Mouse (Mus musculus): ENCODE data around the gene Olfr979. TPM values are rescaled to one million over a fixed set of nuclear protein-coding genes. Genes with fewer than 3 reads are reported as not detected.
"Not testable (repeated sequence)": the region's sequence is repeated elsewhere in the genome, so short reads cannot be mapped to it uniquely, and the experiment has no call there.

The Olfr979 gene
- not detected for total RNA-seq (2021)
- not detected in 2 replicates for polyA plus RNA-seq (2012; rRNA removed)
- long read RNA-seq = 0 reads

DNA sequence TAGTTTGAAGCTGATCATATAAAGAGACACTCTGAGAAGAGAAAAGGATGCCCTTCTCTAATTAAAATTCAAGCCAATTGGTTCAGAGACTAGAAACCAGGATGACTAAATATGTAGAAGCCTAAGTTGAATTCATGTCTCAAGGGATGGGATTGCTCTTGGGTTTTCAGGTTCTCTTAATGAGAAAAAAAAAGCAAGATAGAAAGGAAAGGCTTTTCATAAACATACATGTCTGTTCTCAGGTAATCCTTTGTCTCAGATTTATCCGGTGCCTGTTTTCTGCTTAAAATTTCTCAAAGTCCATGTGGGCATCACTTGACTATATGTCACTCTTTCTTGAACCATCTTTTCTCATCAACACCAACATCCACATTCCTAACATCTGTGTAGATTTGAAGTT is at the start of gene Olfr979:
Gene Olfr979, minus strand, starts transcription at position 101 of the 400 bp plus-strand sequence.
- DNase-seq = no peak

DNA sequence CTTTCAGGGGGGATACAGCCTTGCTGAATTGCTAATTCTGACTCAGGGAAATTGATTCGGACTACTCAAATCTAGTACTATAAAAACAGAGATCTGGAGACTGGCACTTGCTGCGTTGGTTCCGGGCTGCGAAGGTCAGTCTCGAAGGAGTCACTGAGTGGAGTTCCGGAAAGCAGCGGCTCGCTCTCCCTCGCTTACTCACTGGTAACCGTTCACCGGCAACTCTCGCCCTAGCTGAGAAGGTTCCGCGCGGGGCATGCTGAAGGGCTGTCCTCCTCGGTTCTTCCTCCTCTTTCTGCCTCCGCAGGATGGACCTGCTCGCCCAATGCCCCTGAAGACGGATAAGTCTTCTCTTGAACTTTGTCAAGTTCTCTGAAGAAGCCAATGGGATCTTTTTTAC is 46.9 kb upstream of the Olfr979 start:
- no peak for DNase-seq

DNA sequence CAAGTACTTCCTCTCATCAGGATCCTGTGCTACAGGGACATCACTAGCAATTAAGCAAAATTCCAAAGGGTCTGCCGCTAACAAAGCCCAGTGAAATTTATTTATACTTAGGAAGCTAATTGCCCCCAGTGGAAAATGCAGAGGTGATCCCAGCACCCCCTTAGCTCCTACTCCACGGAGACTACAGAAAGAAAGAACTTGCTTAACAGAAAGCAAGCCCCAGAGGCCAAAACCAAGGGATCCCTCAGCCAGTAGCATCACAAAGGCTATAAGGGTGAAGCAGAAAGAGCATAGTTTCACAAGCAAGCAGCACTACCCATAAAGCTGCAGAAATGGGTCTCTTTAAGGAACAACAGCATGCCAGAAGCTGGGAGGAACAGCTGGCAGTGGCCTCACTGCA is 17.9 kb upstream of the Olfr979 start, which contains the start of gene Olfr981:
Gene Olfr981, plus strand, starts transcription at position 301 of the 400 bp plus-strand sequence.
- DNase-seq = no peak

DNA sequence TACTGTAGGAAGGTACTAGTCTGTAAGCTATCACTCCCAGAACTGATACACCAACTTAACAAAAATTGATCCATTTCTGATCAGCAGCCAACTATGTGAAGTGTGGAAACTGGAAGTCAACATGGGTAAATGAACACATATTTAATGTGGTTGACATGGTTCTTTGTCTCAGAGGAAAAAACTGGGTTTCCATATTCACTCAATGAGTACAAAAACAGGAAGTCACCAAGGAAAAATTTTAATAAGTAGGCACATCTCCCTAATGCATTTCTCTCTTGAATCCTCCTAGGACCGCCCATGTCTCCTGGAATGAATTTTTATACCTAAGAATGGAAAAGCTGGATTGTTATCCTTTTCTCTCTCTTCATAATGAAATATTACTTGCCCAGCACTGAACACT is 6.2 kb upstream of the Olfr979 start, which contains the start of gene Olfr980:
Gene Olfr980, minus strand, starts transcription at position 101 of the 400 bp plus-strand sequence.
- no peak for DNase-seq

DNA sequence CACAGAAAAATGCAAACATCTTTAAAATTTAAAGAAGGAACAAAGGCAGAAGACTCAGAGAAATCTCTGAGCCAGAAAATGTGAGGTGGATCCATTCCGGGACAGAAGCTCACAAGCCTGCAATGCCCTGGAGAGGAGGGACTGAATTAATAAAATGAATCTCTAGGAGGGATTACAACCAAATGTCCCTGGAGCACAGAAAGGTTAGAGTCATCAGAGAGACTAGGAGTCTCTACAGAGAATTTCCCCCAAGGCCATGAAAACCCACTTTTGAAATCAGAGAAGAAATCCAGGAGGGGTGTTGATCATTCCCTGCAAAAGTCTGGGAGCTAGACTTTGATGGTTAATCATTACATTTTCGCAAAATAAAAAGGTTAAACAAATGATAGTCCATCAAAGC is 11.5 kb downstream of the Olfr979 start, which contains the start of gene Olfr978:
Gene Olfr978, plus strand, starts transcription at position 301 of the 400 bp plus-strand sequence.
- DNase-seq = no peak

DNA sequence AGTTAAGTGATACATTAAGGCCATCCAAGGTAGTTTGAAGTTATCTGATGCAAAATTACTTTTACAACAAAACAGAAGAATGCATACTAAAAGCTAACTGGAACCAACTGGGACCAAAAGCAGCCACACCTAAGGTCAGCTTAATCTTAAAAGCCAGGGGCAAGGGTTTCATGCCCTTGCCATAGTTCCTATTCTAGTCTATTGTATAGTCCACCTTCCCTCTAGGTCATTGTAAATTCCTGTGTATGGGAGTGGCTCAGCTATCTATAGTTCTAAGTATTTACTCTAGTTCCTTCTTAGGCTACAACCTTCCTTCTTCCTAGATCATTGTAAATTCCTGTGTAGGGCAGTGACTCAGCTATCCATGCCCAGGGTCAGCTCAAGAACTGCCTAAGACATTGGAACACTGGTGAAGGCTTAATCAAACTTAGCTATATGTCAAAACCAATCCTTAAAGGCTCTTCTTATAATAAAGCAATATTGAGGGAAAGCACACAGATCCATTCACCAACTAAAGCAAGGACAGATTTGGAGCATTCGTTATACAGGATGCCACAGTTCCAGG is 26.6 kb downstream of the Olfr979 start:
- DNase-seq = not testable (repeated sequence)

DNA sequence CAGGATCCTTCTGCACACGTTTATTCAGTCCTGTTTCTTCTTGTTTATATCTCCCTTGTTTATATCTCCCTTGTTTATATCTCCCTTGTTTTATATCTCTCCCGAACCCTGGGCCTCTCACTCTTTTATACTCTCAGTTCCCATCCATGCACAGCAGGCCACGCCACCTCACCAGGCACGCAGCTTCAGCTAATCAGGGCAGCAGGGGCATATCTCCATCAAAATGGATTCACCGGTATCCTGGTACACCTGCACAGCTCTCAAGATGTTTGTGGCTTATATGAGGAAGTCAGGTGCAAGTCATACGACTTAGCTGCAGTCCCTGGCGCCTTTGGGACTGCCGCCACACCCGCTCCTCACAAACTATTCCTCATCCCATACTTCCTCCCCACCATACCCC is 42.2 kb downstream of the Olfr979 start, which contains the start of gene Olfr976:
Gene Olfr976, minus strand, starts transcription at position 101 of the 400 bp plus-strand sequence.
- not testable (repeated sequence) for DNase-seq

DNA sequence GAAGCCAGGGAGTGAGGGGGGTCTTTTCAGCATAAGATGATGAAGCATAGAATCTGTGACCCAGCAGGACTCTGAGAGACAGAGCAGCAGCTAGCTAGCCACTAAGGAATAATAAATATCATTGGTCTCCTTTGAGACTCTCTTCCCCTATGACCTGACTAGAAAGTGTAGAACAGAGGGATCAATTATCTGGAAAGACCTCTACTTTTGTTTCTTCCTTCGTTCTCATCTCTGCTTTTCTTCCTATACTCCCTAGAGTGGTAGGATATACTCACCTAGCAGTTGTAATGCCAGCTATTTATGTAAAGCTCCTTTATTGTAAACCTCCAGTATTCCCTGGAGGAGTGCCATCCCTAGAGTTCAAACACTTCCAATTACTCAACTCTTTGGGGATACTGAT is 51.3 kb downstream of the Olfr979 start, which contains the start of gene Olfr975:
Gene Olfr975, minus strand, starts transcription at position 101 of the 400 bp plus-strand sequence.
- DNase-seq = no peak

Other genes with a start within 250 kb of the Olfr979 start
- gene Olfr968, start 220.2 kb downstream of the Olfr979 start, total RNA-seq (2021) = not detected
- not detected in 2 replicates for gene Olfr968, start 220.2 kb downstream of the Olfr979 start, polyA plus RNA-seq (2012; rRNA removed)
- gene Olfr969, start 212.5 kb downstream of the Olfr979 start, total RNA-seq (2021) = not detected
- gene Olfr969, start 212.5 kb downstream of the Olfr979 start, polyA plus RNA-seq (2012; rRNA removed) = not detected in 2 replicates
- not detected for gene Olfr970, start 194.6 kb downstream of the Olfr979 start, total RNA-seq (2021)
- not detected in 2 replicates for gene Olfr970, start 194.6 kb downstream of the Olfr979 start, polyA plus RNA-seq (2012; rRNA removed)
- gene Olfr971, start 166.6 kb downstream of the Olfr979 start, total RNA-seq (2021) = not detected
- gene Olfr971, start 166.6 kb downstream of the Olfr979 start, polyA plus RNA-seq (2012; rRNA removed) = not detected in 2 replicates
- not detected for gene Olfr972, start 137.0 kb downstream of the Olfr979 start, total RNA-seq (2021)
- not detected in 2 replicates for gene Olfr972, start 137.0 kb downstream of the Olfr979 start, polyA plus RNA-seq (2012; rRNA removed)
- not detected for gene Olfr229, start 96.1 kb downstream of the Olfr979 start, total RNA-seq (2021)
- gene Olfr229, start 96.1 kb downstream of the Olfr979 start, polyA plus RNA-seq (2012; rRNA removed) = not detected in 2 replicates
- not detected for gene Olfr974, start 66.0 kb downstream of the Olfr979 start, total RNA-seq (2021)
- gene Olfr974, start 66.0 kb downstream of the Olfr979 start, polyA plus RNA-seq (2012; rRNA removed) = not detected in 2 replicates
- gene Olfr975, start 51.4 kb downstream of the Olfr979 start, total RNA-seq (2021) = under 1 TPM in 1 of 2 experiments, not detected in 1; 0.10 TPM
- not detected in 2 replicates for gene Olfr975, start 51.4 kb downstream of the Olfr979 start, polyA plus RNA-seq (2012; rRNA removed)
- gene Olfr976, start 42.3 kb downstream of the Olfr979 start, total RNA-seq (2021) = not detected
- gene Olfr976, start 42.3 kb downstream of the Olfr979 start, polyA plus RNA-seq (2012; rRNA removed) = not detected in 2 replicates
- gene Olfr978, start 11.4 kb downstream of the Olfr979 start, total RNA-seq (2021) = not detected
- not detected in 2 replicates for gene Olfr978, start 11.4 kb downstream of the Olfr979 start, polyA plus RNA-seq (2012; rRNA removed)
- not detected for gene Olfr980, start 6.1 kb upstream of the Olfr979 start, total RNA-seq (2021)
- not detected in 2 replicates for gene Olfr980, start 6.1 kb upstream of the Olfr979 start, polyA plus RNA-seq (2012; rRNA removed)
- gene Olfr981, start 18.0 kb upstream of the Olfr979 start, total RNA-seq (2021) = not detected
- gene Olfr981, start 18.0 kb upstream of the Olfr979 start, polyA plus RNA-seq (2012; rRNA removed) = not detected in 2 replicates
- not detected for gene Olfr982, start 70.4 kb upstream of the Olfr979 start, total RNA-seq (2021)
- gene Olfr982, start 70.4 kb upstream of the Olfr979 start, polyA plus RNA-seq (2012; rRNA removed) = not detected in 2 replicates
- not detected for gene Olfr983, start 90.1 kb upstream of the Olfr979 start, total RNA-seq (2021)
- not detected in 2 replicates for gene Olfr983, start 90.1 kb upstream of the Olfr979 start, polyA plus RNA-seq (2012; rRNA removed)
- gene Olfr984, start 110.7 kb upstream of the Olfr979 start, total RNA-seq (2021) = not detected
- gene Olfr984, start 110.7 kb upstream of the Olfr979 start, polyA plus RNA-seq (2012; rRNA removed) = not detected in 2 replicates
- not detected for gene Olfr985, start 126.7 kb upstream of the Olfr979 start, total RNA-seq (2021)
- not detected in 2 replicates for gene Olfr985, start 126.7 kb upstream of the Olfr979 start, polyA plus RNA-seq (2012; rRNA removed)
- gene Tmem225, start 144.7 kb upstream of the Olfr979 start, total RNA-seq (2021) = not detected
- gene Tmem225, start 144.7 kb upstream of the Olfr979 start, polyA plus RNA-seq (2012; rRNA removed) = not detected in 2 replicates
- not detected for gene Olfr986, start 177.5 kb upstream of the Olfr979 start, total RNA-seq (2021)
- gene Olfr986, start 177.5 kb upstream of the Olfr979 start, polyA plus RNA-seq (2012; rRNA removed) = not detected in 2 replicates
- 1 to 10 TPM; 4.6 to 5.0 TPM for gene Zfp202, start 188.9 kb upstream of the Olfr979 start, total RNA-seq (2021)
- 0.81 and 1.5 TPM in 2 replicates for gene Zfp202, start 188.9 kb upstream of the Olfr979 start, polyA plus RNA-seq (2012; rRNA removed)